Mouse (Mus musculus) heart, embryonic 11.5 days (tissue): ENCODE results near the gene Gm20708. TPM values are rescaled to one million over a fixed set of nuclear protein-coding genes. Genes with fewer than 3 reads are reported as not detected.
A peak's percentile ranks its signal among the peaks of the same experiment; 100 is the strongest.

Experiments
- ATAC-seq: fragments of 200-750 bp; cut with Nextera tagmentation; replicated peaks from 2 replicates; pipeline ENCODE4 v1.8.0; 2017; ENCODE audit warnings: moderate library complexity; ENCODE audit not compliant: insufficient number of reproducible peaks, low FRiP score, low TSS enrichment
- H3K27ac ChIP-seq: fragments of 300-500 bp; sonication (generic); 2 replicates; pipeline ENCODE4 v1.5.1; 2014; ENCODE audit warnings: mild to moderate bottlenecking, low read depth, low read length
- H3K27me3 ChIP-seq: fragments of 300-500 bp; sonication (generic); 2 replicates; pipeline ENCODE4 v1.6.1; 2014; ENCODE audit warnings: mild to moderate bottlenecking, low read length, mixed read lengths; ENCODE audit not compliant: control insufficient read depth, insufficient read depth
- H3K36me3 ChIP-seq: fragments of 300-500 bp; sonication (generic); 2 replicates; pipeline ENCODE4 v1.6.1; 2014; ENCODE audit warnings: mild to moderate bottlenecking, low read length, moderate library complexity, mixed read lengths; ENCODE audit not compliant: control insufficient read depth, insufficient read depth
- H3K4me1 ChIP-seq: fragments of 300-500 bp; sonication (generic); 2 replicates; pipeline ENCODE4 v1.6.1; 2014; ENCODE audit warnings: low read length; ENCODE audit not compliant: control insufficient read depth, insufficient read depth
- H3K4me2 ChIP-seq: fragments of 300-500 bp; sonication (generic); 2 replicates; pipeline ENCODE4 v1.6.1; 2014; ENCODE audit warnings: mild to moderate bottlenecking, moderate library complexity
- H3K4me3 ChIP-seq: fragments of 300-500 bp; sonication (generic); 2 replicates; pipeline ENCODE4 v1.5.1; 2014; ENCODE audit warnings: low read depth, low read length
- H3K9ac ChIP-seq: fragments of 300-500 bp; sonication (generic); 2 replicates; pipeline ENCODE4 v1.6.1; 2014; ENCODE audit warnings: mild to moderate bottlenecking, low read depth, low read length, moderate library complexity
- H3K9me3 ChIP-seq: fragments of 300-500 bp; sonication (generic); replicated peaks from 2 replicates; pipeline ENCODE4 v1.6.1; 2016; ENCODE audit warnings: low read length; ENCODE audit not compliant: control insufficient read depth
- WGBS: fragments of 180-500 bp; shearing (Covaris S2); extraction: QIAGEN DNeasy Blood & Tissue Kit; methylation state at CpG from one replicate; pipeline ENCODE4 v1.1.7; 2014; ENCODE audit not compliant: insufficient replicate concordance; 5-methylcytosine and 5-hydroxymethylcytosine counted together
- polyA plus RNA-seq: library from polyadenylated mRNA; unstranded; fragments of >200 nt; fragmentation: Nextera tagmentation; extraction: Ambion mirVana; gene quantifications from 2 replicates; pipeline ENCODE4 v1.2.1, GENCODE M21; 2014

The Gm20708 gene
- polyA plus RNA-seq, 1 experiment from 2014 or later: 0.62 TPM

DNA sequence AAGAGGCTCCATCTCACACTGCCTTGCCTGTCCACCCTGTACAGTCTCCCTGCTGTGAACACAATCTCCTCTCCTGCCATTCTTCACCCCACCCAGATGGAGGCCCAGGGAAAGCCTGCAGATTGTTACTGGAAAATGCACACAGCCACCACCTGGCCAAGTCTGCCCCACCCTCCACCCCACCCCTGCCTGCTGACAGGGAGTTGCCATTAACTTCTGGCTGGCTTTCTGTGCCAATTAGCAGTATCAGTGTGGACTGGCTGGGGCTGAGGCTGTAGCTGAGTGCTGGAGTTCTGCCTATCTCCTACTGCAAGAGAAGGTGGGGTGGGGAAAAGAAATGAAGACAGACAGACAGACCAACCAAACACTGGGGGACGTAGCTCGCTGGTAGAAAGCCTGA, 29.1 kb downstream of the Gm20708 start:
- Histone ChIP-seq H3K9me3 (no peaks in the 10 kb centered on the region), H3K4me1 (peaks cover 5% of the 10 kb centered on the region; the same call in 1 of the 2 replicates), H3K36me3 (no peaks in the 10 kb centered on the region), H3K4me3 (no peak overlapping the region), H3K27me3 (no peaks in the 10 kb centered on the region), H3K4me2 (peak overlapping the region; percentile 14; the same call in 1 of the 2 replicates), H3K27ac (peak overlapping the region; percentile 46; the same call in 1 of the 2 replicates), H3K9ac (no peak overlapping the region)
- peak; percentile 70 for ATAC-seq
- WGBS: 64% methylated on average over 2 of the region's 2 CpGs

DNA sequence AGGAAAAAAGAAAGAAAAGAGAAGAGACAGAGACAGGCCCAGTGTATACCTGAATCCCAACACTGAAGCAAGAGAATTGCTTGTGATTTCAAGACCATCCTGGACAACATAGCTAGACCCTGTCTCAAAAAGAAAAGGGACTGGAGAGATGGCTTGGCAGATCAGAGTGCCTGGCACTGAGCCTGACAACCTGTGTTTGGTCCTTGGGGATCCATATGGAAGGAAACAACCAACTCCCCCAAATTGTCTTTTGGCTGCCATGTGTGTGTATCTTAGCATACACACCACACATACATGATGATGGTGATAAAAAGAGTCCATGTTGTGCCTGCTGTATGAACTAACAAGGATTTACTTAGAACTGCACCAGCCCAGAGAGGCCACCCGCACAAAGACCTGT, 29.6 kb downstream of the Gm20708 start:
- H3K9me3 ChIP-seq: no peaks in the 10 kb centered on the region
- H3K9ac ChIP-seq: no peak overlapping the region
- H3K27me3 ChIP-seq: no peaks in the 10 kb centered on the region
- no peaks in the 10 kb centered on the region for H3K36me3 ChIP-seq
- peak overlapping the region; percentile 46; the same call in 1 of the 2 replicates for H3K27ac ChIP-seq
- peak overlapping the region; percentile 14; the same call in 1 of the 2 replicates for H3K4me2 ChIP-seq
- no peak for ATAC-seq
- no peak overlapping the region for H3K4me3 ChIP-seq
- peaks cover 5% of the 10 kb centered on the region; the same call in 1 of the 2 replicates for H3K4me1 ChIP-seq
- WGBS: 77% methylated on average over 1 of the region's 1 CpGs

DNA sequence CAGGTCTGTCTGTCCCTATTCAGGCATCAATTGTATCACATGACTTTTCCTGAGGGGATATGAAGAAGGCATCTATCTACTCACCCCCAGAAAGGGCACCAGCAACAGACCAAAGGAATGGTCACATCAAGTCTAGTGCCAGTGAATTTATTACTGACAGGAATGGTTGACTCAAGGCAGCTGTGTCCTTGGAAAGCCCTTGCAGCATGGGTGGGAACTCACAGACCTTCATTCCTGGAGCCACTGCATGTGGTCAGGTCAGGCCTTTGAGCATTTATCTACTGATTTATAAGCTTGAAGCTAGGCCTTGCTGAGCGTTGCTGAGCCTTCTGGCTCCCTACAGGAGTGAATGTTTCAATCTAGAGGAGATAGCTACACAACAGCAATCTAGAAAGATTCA, 31.4 kb downstream of the Gm20708 start:
- no peak overlapping the region for H3K27ac ChIP-seq
- 32% methylated on average over 1 of the region's 1 CpGs for WGBS

DNA sequence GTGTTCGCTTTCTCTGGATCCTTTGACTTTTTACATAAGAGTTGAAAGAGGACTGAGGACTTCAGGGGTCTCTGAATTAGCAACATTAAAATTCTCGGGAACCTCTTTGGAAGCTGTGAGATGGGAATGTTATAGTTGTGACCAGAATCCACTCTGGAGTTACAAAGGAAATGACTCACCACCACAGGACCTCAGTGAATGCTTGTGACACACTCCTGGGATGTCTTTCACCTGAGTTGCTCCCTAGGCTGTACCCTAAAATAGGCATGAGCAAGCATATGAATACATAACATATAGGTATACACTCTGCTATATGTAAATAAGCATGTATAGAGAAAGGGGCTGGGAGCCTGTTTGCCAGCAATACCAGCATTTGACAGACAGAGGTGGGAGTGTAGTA, 34.0 kb downstream of the Gm20708 start:
- H3K36me3 ChIP-seq: no peaks in the 10 kb centered on the region
- peaks cover 15% of the 10 kb centered on the region for H3K4me1 ChIP-seq
- no peak overlapping the region for H3K4me3 ChIP-seq
- H3K27ac ChIP-seq: no peak overlapping the region
- no peaks in the 10 kb centered on the region for H3K27me3 ChIP-seq
- no peak overlapping the region for H3K4me2 ChIP-seq
- no peaks in the 10 kb centered on the region for H3K9me3 ChIP-seq
- no peak for ATAC-seq
- WGBS: 66% methylated on average over 2 of the region's 2 CpGs
- H3K9ac ChIP-seq: no peak overlapping the region

More for the DNA sequence above, 31.4 kb downstream of the Gm20708 start:
- Histone ChIP-seq H3K4me1 (peaks cover 5% of the 10 kb centered on the region; the same call in 1 of the 2 replicates), H3K9ac (no peak overlapping the region), H3K4me2 (no peak overlapping the region), H3K36me3 (no peaks in the 10 kb centered on the region), H3K4me3 (no peak overlapping the region), H3K9me3 (no peaks in the 10 kb centered on the region), H3K27me3 (no peaks in the 10 kb centered on the region)
- ATAC-seq: no peak

DNA sequence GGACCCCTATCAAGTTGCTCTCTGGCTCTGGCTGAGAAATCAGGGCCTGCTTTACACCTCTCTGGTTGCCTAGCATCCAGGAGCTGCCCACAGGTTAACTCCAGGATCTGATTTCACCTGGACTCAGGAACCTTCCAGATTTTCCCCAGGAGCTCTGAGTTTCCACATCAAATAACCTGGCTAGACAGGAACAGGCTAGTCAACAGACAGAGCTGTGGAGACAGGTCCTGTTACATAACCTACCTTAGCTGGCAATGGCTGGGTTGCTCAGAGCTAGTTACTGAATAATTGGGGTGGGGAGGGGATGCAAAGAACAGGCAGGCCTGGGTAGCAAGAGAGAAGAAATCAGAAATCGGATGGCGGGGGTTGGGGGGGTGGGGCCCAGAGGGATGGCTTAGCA, 35.5 kb downstream of the Gm20708 start:
- no peaks in the 10 kb centered on the region for H3K36me3 ChIP-seq

DNA sequence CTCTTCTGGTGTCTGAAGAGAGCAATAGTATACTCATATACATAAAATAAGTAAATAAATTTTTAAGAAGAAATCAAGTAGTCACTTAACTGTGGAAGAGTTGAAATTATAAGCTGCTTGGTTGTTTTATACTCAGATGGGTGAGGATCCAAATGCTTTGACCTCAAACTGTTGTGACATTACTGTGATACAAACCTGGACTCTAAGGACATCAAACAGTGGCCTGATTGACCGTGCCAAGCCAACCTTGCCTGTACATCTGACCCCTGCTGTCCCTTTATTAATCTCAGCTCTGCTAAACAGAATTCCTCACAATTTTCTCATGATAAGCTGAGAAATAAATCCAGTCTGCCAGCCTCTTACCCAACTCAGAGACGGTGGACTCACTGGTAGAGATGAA, 36.2 kb downstream of the Gm20708 start:
- no peak overlapping the region for H3K4me2 ChIP-seq
- no peaks in the 10 kb centered on the region for H3K27me3 ChIP-seq

More for the DNA sequence above, 35.5 kb downstream of the Gm20708 start:
- no peak for ATAC-seq
- Histone ChIP-seq H3K4me3 (no peak overlapping the region), H3K9me3 (no peaks in the 10 kb centered on the region), H3K4me2 (no peak overlapping the region), H3K27me3 (no peaks in the 10 kb centered on the region), H3K27ac (no peak overlapping the region), H3K4me1 (peaks cover 15% of the 10 kb centered on the region), H3K9ac (no peak overlapping the region)
- WGBS: 68% methylated on average over 2 of the region's 2 CpGs

DNA sequence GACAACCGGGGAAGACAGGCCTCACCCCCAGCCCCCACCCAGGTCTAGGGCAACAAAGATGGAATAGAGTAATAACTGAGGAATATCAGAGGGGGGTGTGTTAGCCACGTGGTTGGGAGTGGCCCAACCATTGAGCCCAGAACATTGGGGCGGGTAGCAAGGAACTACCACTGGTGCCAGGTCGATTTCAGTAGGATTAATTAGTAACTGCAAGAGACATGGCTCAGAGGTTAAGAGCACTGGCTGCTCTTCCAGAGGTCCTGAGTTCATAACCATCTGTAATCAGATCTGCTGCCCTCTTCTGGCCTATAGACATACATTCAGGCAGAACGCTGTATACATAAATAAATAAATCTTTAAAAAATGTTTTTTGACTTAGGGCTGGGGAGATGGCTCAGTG, 37.2 kb downstream of the Gm20708 start:
- Histone ChIP-seq H3K27ac (no peak overlapping the region), H3K9me3 (no peaks in the 10 kb centered on the region), H3K4me1 (peaks cover 21% of the 10 kb centered on the region), H3K4me3 (no peak overlapping the region), H3K36me3 (no peaks in the 10 kb centered on the region), H3K27me3 (no peaks in the 10 kb centered on the region), H3K9ac (no peak overlapping the region), H3K4me2 (no peak overlapping the region)
- 50% methylated on average over 5 of the region's 5 CpGs for WGBS
- no peak for ATAC-seq

More for the DNA sequence above, 36.2 kb downstream of the Gm20708 start:
- H3K9ac ChIP-seq: no peak overlapping the region
- no peak overlapping the region for H3K27ac ChIP-seq
- no peak overlapping the region for H3K4me3 ChIP-seq
- ATAC-seq: no peak
- H3K4me1 ChIP-seq: peaks cover 21% of the 10 kb centered on the region
- H3K9me3 ChIP-seq: no peaks in the 10 kb centered on the region
- 83% methylated on average over 2 of the region's 2 CpGs for WGBS
- H3K36me3 ChIP-seq: no peaks in the 10 kb centered on the region

DNA sequence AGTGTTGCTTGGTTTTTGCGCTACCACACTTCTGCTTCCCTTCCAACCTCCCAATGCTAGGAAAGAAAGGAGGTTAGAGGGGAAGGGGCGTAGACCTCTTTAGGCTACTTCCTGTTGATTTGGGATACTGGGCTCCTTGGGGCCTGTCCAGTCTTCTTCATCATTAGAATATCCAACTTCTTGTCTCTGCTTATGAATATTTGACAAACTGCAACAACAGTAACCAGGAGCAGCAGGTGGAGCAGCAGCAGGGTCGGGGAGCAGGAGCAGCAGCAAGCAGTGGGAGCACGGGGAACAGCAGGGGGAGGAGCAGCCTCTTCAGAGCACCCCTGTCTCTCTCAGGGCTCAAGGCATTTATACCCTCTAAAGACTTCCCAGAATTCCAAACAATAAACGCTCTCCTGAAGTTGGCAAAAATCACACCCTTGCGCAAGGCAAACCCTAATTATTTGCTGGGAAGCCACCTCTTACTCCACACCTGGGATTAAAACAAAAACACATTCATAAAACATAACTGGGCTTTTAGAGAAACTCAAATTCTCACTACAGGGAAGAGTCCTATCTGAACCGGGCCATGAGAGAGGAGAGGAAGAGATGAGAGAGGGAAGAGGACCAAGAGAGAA, 38.2 kb downstream of the Gm20708 start:
- peak overlapping the region; percentile 78 for H3K4me2 ChIP-seq
- no peaks in the 10 kb centered on the region for H3K9me3 ChIP-seq
- peaks cover 21% of the 10 kb centered on the region for H3K4me1 ChIP-seq
- H3K36me3 ChIP-seq: peaks cover 1% of the 10 kb centered on the region; the same call in 1 of the 2 replicates
- H3K27me3 ChIP-seq: no peaks in the 10 kb centered on the region
- H3K4me3 ChIP-seq: peak overlapping the region; percentile 66; the same call in 1 of the 2 replicates
- ATAC-seq: no peak
- 83% methylated on average over 7 of the region's 7 CpGs for WGBS
- peak overlapping the region; percentile 68 for H3K9ac ChIP-seq
- H3K27ac ChIP-seq: peak overlapping the region; percentile 84
